18 mouse cellular contexts compared by ENCODE assay signal in genomic region chr13:52114962-52115361, GRCm38 (mm10).
A peak's percentile ranks its signal among the peaks of the same experiment; 100 is the strongest.
DNase-seq lines count a peak whose midpoint lies in the region; TF ChIP-seq lines count a peak whose summit lies in the region.
"Had no signal": no experiment of that assay in that cellular context is flagged by ENCODE, and none has a peak within 500 bp of the region (broad histone marks: within the 10 kb centered on the region; RNA-seq: fewer than 3 reads in every experiment).

No protein-coding gene starts in this region.

- no peak for TF ChIP-seq CTCF in spleen, adult 2 months (IDR thresholded peaks at IDR 0.05; ENCODE audit: extremely low read depth, insufficient read depth, insufficient read length, insufficient replicate concordance)

- no peaks in the 10 kb centered on the region for H3K36me3 ChIP-seq in spleen, adult 2 months (ENCODE audit: control insufficient read depth, insufficient read depth, low read length)
- H3K36me3 ChIP-seq: embryonic facial prominence, embryonic 13.5 days; limb, embryonic 15.5 days; liver, embryonic 15.5 days; midbrain, embryonic 15.5 days had no signal

- 0 out of 2 replicates have a peak overlapping the region, but pooled peaks have one; percentile 24 for H3K27ac ChIP-seq in spleen, adult 2 months (ENCODE audit: insufficient read depth, low read length)
- H3K27ac ChIP-seq: embryonic facial prominence, embryonic 13.5 days; limb, embryonic 15.5 days; liver, embryonic 15.5 days; midbrain, embryonic 15.5 days had no signal

- no peaks in the 10 kb centered on the region for H3K27me3 ChIP-seq in spleen, adult 2 months (ENCODE audit: control insufficient read depth, insufficient read depth, low read length)
- H3K27me3 ChIP-seq: embryonic facial prominence, embryonic 13.5 days; limb, embryonic 15.5 days; liver, embryonic 15.5 days; midbrain, embryonic 15.5 days had no signal

- H3K4me3 ChIP-seq in spleen, adult 2 months (ENCODE audit: extremely low read depth, insufficient read depth, insufficient read length): no peak overlapping the region
- H3K4me3 ChIP-seq: embryonic facial prominence, embryonic 13.5 days; limb, embryonic 15.5 days; liver, embryonic 15.5 days; midbrain, embryonic 15.5 days had no signal

- H3K4me1 ChIP-seq in spleen, adult 2 months (ENCODE audit: control insufficient read depth, insufficient read depth, insufficient read length): no peaks in the 10 kb centered on the region
- H3K4me1 ChIP-seq: liver, embryonic 15.5 days had no signal

- 31% methylated on average over 6 of the region's 6 CpGs for WGBS in spleen, adult 2 months

- no peak for TF ChIP-seq POLR2A in spleen, adult 2 months (IDR thresholded peaks at IDR 0.05; ENCODE audit: low read depth, low read length)

- peak in 1 of 2 experiments; percentile 26 for DNase-seq in spleen, adult 2 months (ENCODE audit: low read depth in 1 of 2, low spot score in 2 of 2)
- no peak for DNase-seq in spleen, postnatal 10 days (ENCODE audit: low spot score in 2 of 2)
- DNase-seq in CD4-positive helper T cell, adult 2 months (ENCODE audit: low read depth, low spot score): peak; percentile 24
- DNase-seq in induced T-regulatory cell, adult 2 months (ENCODE audit: low read depth): peak; percentile 28
- DNase-seq in natural killer cell, adult 2 months (ENCODE audit: low spot score in 2 of 2): peak; percentile 9 to 44
- DNase-seq in kidney, adult 9 months: no peak
- no peak for DNase-seq in left cerebral cortex, adult 11 months (ENCODE audit: low spot score)
- DNase-seq in adrenal gland, postnatal 25 days: no peak
- DNase-seq: cerebellum, adult 11-12 months; cerebellum, postnatal 14 days; heart, postnatal 10 days; kidney, adult 2 months; kidney, postnatal 36 days; thymus, adult 2 months had no signal

Comparison
In these comparisons a context has a peak if more than half of its experiments do, and no peak if none do; other contexts are left out.
1. DNase-seq: peak in CD4-positive helper T cell, adult 2 months (single experiment), induced T-regulatory cell, adult 2 months (single experiment) and natural killer cell, adult 2 months (2 of 2); none in spleen, postnatal 10 days (0 of 2), kidney, adult 9 months (single experiment), left cerebral cortex, adult 11 months (single experiment) and adrenal gland, postnatal 25 days (single experiment).